Mouse (Mus musculus) retina, postnatal 1 day (tissue): ENCODE measurements around the gene Gje1.

Experiments used
- DNase-seq: peaks from one replicate; pipeline ENCODE4 v3.0.0-alpha.2; 2012

Gje1 gene

DNA sequence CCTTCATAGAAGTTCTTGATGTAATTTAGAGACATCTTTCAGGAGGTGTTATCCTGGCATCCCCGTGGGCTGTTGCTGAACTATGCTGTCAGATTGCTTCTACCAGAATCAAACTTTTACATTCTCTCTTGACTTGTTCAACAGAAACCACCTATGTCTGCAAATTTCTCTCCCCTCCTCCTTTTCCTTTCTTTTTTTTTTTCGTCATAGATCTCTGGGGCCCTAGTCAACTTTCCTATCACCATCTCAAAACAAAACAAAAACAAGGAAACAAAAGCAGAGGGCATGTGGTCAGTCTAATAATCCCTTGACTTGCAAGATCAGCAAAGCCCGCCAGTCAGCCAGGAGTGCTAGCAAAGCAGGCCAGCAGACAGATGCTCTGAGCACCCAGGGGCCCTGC is at the start of gene Gje1:
TSS of gene Gje1 (minus strand) at position 101 of the 400 bp plus-strand sequence.
- no peak for DNase-seq

DNA sequence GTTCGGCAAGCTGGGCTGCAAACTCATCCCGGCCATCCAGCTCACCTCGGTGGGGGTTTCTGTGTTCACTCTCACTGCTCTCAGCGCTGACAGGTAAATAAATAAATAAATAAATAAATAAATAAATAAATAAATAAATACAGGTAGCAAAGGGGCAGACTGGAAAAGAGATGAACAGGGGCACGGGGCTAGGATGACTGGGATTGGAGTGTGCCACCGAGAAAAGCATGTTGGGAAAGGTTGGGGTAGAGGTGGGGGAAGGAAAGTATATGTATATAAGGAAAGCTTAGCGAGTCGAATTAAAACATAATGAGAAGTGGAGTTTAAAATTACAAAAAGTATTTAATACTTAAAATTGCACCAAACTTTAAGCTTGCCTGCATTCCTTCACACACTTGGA is 42.6 kb upstream of the Gje1 start:
- no peak for DNase-seq

DNA sequence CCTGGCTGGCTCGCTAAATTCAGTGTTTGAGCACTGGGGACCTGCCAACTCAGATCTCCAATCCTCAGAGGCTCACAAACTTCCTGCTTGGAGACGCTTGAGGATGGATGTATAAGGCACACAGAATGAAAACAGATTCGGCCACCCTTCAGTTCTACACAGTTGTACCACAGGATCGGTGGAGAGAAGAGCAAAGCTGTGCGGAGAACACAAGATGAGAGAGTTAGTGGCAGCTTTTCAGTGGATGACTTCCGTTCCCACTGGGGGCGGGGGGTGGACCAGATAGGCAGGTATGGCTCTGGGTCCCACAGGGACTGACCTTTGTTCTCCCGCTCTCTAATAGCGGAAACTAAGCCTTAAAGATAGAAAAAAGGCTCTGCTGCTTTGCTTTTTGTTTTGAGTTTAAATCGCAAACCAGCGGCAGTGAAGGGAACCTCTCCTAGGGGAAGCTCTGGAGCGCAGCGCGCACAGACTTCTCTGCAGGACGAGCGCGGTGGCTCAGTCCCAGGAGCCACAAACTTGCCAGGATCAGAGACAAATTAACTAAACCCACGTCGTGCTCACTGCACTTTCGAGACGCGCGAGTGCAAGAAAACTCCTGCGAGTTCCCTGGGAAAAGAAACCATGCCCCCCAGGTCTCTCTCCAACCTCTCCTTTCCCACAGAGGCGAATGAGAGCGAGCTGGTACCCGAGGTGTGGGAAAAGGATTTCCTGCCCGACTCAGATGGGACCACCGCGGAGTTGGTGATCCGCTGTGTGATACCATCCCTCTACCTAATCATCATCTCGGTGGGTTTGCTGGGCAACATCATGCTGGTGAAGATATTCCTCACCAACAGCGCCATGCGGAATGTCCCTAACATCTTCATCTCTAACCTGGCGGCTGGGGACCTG is 41.9 kb upstream of the Gje1 start:
- peak; percentile 35 for DNase-seq

DNA sequence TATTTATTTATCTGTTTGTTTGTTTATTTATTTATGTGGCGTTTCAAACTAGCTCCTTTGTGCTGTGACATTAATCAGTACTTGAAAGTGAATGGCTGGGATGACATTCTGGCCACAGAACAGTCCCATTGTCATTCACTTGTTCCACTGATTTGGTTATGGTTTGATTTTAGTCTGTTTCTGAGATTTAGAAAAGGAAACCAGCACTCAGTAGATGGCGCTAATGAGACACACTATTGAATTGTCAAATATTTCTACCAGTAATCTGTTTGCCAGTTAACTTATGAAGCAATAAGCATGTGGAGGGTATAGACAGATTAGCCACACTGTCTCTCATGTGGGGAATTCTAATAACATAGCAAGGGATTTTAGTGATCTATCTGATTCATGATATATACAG is 16.3 kb upstream of the Gje1 start:
- peak; percentile 74 for DNase-seq

DNA sequence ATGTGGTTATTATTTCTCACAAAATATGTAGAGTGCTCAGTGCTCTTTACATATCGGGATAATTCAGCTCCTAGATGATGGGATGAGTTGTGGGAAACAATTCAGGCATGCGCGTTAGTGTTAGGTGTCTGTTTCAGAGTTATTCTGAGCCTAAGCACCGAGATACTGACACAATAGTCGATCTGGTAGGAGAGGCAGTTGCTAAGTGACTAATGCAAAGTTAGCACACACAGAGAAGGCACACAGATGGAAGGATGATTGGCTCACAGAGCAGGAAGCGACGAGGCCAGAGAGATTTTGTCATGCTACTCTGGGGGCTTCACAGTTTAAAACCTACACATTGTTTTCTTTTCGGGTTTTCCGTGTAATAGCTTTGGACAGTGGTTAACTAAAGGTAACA is 7.7 kb upstream of the Gje1 start:
- no peak for DNase-seq

DNA sequence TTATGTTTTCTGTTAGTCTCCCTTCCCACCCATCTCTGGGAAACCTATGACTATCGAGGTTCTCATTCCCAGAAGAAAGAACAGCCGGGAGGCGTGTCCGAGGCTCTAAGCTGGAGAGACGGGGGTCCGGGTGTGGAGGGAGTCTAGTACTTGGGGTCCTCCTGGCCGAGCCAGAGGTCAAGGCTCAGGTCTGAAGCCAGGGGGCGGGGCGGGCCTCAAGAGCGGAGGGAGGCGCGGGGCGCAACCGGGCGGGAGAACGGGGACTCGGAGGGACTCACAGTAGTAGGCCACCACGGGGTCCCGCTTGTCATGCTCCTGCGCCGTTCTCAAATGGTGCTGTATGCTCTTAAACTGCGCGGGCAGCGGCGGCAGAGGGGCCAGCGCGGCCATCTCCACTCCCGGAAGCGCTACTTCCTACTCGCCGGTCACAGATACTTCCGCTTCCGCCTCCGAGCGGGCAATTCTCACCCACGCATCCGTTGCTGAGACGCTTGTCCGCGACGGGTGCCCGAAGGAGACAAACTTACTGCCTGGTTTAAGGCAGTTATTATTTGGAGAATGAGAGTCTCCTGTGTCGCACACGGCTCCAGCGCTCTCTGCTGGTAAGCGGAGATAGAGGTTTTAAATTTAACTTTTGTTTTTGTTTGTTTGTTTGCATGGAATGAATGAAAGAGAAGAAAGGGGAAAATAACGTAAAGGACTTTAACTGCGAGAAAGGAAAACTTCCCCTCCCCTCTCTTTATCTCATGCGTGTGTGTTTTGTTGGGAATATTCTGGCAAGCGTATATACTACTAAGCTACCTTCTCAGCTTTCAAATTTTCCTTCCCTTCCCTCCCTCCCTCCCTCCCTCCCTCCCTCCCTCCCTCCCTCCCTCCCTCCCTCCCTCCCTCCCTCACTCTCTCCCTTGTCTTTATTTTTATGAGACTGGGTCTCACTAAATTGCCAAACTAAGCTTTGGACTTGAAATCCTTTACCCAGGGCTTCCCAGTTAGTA is 12.6 kb downstream of the Gje1 start, which contains the start of the genes Vta1 and Nmbr:
TSS of gene Vta1 (minus strand) at position 489 of the 995 bp plus-strand sequence.
TSS of gene Nmbr (plus strand) at position 520 of the 995 bp plus-strand sequence.
- DNase-seq: peak; percentile 99

DNA sequence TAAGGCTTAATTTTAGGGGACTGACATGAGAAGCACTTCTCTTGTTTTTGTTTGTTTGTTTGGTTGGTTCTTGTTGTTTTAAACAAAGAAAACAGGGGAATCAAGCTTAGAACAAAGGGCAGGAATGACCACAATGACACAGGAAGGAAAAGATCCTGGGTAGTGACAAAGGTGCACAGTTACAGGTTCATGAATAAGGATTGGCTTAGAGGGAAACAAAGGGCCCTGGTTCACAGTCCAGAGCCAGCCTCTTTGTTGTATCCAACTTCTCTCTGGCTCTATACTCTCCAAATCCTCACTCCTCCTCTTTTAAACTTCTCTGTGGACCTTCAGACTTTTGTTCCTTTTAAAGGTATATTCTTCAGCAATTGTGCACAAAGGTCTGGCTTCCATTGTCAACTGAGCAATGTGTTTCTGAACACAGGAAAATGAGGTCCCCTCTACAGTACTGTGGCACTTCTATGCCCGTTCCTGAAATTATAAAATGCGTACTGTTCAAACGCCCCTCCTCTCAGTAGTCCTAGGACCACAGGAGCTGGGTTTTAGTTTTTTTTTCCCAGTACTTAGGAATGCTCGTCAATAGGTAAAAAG is 14.1 kb downstream of the Gje1 start:
- DNase-seq: no peak

DNA sequence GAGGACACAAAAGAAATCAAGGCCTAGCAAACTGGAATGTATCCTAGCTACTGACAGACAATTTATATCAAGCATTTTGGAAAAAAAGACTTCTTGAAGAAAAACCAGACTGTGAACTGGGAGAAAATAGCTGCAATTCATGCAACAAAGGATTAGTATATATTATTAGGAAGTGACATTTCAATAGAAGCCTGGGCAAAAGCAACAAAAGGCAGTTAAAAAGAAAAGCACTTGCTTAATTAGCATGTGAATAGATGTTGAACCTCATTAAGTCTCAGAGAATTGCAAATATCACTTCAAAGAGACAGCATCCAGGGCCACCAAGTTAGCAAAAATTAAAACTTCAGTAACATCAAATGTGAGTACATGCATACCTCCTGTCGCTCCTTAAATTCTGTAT is 14.8 kb downstream of the Gje1 start:
- DNase-seq: no peak

DNA sequence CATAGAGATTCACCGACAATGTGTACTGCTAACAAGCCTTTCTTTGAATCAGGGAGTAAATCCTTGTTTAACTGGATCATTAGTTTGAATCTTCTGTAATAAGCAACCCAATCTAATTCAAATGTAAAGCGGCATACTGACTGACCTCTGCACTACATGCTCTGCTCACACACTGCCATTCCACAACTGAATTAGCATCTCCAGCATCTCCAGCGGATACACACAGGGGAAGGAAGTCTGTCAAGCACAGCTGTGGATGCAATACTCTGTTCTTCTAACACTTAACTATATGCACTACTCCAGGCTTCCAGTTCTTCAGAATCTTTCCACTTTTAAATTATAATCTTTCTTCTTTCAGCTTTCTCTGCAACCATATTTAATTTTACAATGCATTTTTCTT is 27.7 kb downstream of the Gje1 start:
- DNase-seq: no peak

DNA sequence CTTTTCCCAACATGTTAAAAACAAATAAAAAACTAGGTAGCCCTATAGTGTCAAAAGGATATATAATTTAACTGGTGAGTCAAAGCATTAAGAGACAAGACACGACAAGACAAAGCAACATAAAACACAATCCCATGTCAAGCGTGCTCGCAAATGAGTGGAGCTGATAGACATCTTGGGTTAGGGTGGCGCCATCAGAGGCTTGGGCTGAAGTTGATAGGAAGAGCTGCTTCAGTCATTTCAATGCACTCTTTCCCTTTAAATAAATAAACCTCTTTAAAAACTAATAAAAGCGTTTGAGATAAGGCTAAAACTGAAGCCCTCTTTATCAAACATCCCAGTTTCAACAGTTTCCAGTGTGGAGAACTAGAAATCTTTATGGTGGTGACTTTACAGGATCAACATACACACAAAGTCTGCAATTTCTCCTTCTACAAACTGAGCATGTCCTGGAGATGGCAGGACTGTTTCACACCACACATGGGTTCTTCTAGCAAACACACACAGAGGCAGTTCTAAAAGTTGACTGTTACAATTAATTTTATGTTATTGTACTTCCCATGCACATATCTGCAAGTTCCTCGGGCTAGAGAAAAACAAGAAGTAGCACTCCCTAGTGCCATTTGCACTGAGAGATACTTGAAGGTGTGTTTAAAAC is 29.1 kb downstream of the Gje1 start:
- no peak for DNase-seq

DNA sequence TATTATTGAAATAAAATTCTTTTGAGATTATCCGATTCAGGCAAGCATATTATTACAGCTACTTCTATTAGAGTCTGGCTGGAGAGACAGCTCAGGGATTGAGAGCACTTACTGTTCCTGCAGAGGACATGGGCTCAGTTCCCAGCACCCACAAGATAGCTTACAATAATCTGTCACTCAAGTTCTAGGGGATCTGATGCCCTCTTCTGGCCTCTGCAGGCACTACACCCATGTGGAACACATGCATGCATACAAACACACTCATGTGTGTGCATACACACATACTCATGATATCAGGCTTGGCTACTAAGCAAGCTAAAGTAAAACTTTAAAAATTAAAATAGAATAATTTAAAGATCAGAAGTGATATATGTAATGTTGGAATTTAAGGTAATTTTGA is 32.4 kb downstream of the Gje1 start:
- no peak for DNase-seq

DNA sequence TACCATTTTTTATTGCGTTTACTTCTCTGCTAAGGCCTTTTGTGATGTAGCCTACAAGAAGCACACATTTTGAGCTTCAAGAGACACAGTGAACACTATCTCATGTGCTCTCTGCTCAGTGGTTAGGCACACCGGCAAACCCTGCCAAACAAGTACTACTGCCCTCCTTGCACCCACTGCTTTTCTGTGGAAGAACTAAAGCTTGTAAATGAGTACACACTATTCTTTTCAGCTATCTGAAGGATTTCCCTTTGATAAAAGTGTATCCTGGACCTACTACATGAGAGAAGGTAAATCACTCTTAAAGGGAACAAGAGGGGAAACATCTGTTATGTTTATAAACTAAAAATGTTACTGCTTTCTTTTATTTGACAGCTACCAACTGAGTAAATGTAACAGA is 51.9 kb downstream of the Gje1 start:
- no peak for DNase-seq
